Mouse (Mus musculus): ENCODE measurements around the gene Kcnc2. TPM values are rescaled to one million over a fixed set of nuclear protein-coding genes. Genes with fewer than 3 reads are reported as not detected.

The Kcnc2 gene
- polyA plus RNA-seq, 1 experiment from 2014 or later: 3.5 TPM

DNA sequence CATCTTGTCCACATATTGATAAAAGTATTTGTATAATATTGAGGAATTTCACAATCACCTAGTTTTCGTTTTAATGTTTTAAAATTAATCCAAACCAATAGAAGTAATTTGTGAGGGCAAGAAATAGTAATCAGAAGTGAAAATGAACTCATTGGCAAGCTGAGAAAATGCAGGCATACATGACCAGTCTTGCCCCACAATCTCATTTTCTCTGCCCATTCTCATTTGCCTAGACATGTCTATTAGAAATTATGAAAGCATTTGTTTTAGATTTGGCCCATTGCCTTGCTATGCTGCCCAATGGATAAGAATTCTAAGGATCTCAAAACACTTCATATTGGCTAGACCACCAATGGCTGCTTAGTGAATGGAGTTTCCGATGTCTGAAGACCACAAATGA is 166.0 kb downstream of the Kcnc2 start:
- 84% methylated on average over 2 of the region's 2 CpGs for WGBS
- H3K27ac ChIP-seq (ENCODE audit: low read depth, low read length): no peak overlapping the region
- no peaks in the 10 kb centered on the region for H3K27me3 ChIP-seq (replicated peaks; ENCODE audit: control insufficient read depth, insufficient read depth, low read length)
- H3K4me2 ChIP-seq (ENCODE audit: low read length): no peak overlapping the region
- H3K4me1 ChIP-seq (ENCODE audit: control insufficient read depth, insufficient read depth, low read length): no peaks in the 10 kb centered on the region
- no peaks in the 10 kb centered on the region for H3K36me3 ChIP-seq (ENCODE audit: control insufficient read depth, insufficient read depth, low read length)
- ATAC-seq: no peak
- H3K9ac ChIP-seq (ENCODE audit: low read length): no peak overlapping the region
- H3K4me3 ChIP-seq (ENCODE audit: low read depth, low read length): no peak overlapping the region
- H3K9me3 ChIP-seq (replicated peaks; ENCODE audit: control insufficient read depth, low read length): no peaks in the 10 kb centered on the region
- no peak for DNase-seq (ENCODE audit: low spot score)

DNA sequence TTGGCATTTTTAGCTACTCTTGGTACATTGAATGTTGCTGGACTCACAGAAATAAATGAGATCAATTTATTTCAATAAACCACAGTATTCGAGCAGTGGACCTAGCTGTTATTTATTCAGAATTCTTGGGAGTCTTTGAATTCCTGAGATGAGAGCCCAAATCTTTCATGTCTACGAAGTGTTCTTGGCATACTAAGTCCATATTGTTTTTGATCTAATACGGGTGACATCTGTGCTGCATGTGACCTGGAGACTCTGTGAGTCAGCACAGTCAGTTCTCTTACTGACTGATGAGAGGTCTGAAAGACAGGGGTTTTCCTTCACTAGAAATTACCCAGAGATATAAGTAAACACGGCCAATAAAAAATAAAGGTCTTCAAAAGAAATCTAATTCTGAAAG is 173.7 kb downstream of the Kcnc2 start:
- H3K9ac ChIP-seq (ENCODE audit: low read length): no peak overlapping the region
- H3K4me2 ChIP-seq (ENCODE audit: low read length): no peak overlapping the region
- H3K4me1 ChIP-seq (ENCODE audit: control insufficient read depth, insufficient read depth, low read length): no peaks in the 10 kb centered on the region
- ATAC-seq (no peak), DNase-seq (ENCODE audit: low spot score) (no peak)
- no peak overlapping the region for H3K4me3 ChIP-seq (ENCODE audit: low read depth, low read length)
- H3K9me3 ChIP-seq (replicated peaks; ENCODE audit: control insufficient read depth, low read length): no peaks in the 10 kb centered on the region
- no peaks in the 10 kb centered on the region for H3K36me3 ChIP-seq (ENCODE audit: control insufficient read depth, insufficient read depth, low read length)
- H3K27me3 ChIP-seq (replicated peaks; ENCODE audit: control insufficient read depth, insufficient read depth, low read length): no peaks in the 10 kb centered on the region
- WGBS: 73% methylated on average over 4 of the region's 4 CpGs
- no peak overlapping the region for H3K27ac ChIP-seq (ENCODE audit: low read depth, low read length)

DNA sequence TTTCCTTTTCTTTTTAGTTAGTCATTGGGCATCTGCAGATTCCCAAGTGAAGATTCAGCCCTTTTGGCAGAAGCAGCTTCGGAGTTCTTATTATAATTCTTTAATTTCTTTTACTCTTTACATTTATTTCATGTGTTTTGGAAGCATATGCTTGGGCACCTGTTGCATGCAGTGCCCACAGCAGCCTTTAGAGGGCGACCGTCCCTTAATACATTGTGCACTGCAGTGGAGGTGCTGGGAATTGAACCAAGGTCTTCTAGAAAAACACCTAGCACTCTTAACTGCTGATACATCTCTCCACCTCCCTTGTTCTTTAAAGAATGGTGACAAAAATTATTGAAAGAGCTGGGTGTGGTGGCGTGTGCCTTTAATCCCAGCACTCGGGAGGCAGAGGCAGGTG is 180.0 kb downstream of the Kcnc2 start:
- H3K4me1 ChIP-seq (ENCODE audit: control insufficient read depth, insufficient read depth, low read length): no peaks in the 10 kb centered on the region
- no peak overlapping the region for H3K4me3 ChIP-seq (ENCODE audit: low read depth, low read length)
- H3K9me3 ChIP-seq (replicated peaks; ENCODE audit: control insufficient read depth, low read length): no peaks in the 10 kb centered on the region; the same call in 1 of the 2 replicates
- ATAC-seq (no peak), DNase-seq (ENCODE audit: low spot score) (no peak)
- H3K36me3 ChIP-seq (ENCODE audit: control insufficient read depth, insufficient read depth, low read length): no peaks in the 10 kb centered on the region
- H3K27me3 ChIP-seq (replicated peaks; ENCODE audit: control insufficient read depth, insufficient read depth, low read length): no peaks in the 10 kb centered on the region
- H3K9ac ChIP-seq (ENCODE audit: low read length): no peak overlapping the region
- H3K4me2 ChIP-seq (ENCODE audit: low read length): no peak overlapping the region
- 82% methylated on average over 5 of the region's 5 CpGs for WGBS
- no peak overlapping the region for H3K27ac ChIP-seq (ENCODE audit: low read depth, low read length)

DNA sequence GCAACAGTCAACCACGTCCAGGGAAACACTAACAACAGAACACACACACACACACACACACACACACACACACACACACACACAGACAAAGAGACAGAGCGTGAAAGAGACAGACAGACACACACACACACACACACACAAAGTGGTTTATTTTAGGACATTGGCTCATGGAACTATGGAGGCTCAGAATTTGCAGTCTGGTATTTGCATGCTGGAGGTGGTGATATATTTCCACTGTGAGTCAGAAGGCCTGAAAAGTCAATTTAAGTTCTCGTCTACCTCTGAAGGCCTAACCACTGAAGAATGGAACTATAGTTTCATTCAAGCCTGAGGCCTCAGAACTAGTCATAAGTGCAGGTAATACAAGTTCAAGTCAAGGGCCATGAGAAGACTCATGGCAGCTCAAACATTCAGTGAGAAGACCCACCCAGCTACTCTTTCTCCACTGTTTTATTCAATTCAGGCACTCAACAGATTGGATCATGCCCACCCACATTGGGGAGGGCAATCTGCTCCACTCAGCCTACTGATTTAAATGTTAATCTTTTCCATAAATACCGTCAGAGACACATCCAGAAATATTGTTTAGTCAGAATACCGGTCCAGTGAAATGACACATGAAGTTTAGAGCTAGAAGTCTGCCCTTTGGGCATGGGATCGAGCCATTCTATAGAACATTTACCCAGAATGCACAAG is 197.9 kb downstream of the Kcnc2 start:
- DNase-seq (ENCODE audit: low spot score) (no peak), ATAC-seq (no peak)
- no peak overlapping the region for H3K27ac ChIP-seq (ENCODE audit: low read depth, low read length)
- H3K27me3 ChIP-seq (replicated peaks; ENCODE audit: control insufficient read depth, insufficient read depth, low read length): no peaks in the 10 kb centered on the region
- WGBS: 89% methylated on average over 6 of the region's 6 CpGs
- H3K36me3 ChIP-seq (ENCODE audit: control insufficient read depth, insufficient read depth, low read length): no peaks in the 10 kb centered on the region
- no peaks in the 10 kb centered on the region for H3K9me3 ChIP-seq (replicated peaks; ENCODE audit: control insufficient read depth, low read length)
- H3K4me3 ChIP-seq (ENCODE audit: low read depth, low read length): no peak overlapping the region
- H3K9ac ChIP-seq (ENCODE audit: low read length): no peak overlapping the region
- no peak overlapping the region for H3K4me2 ChIP-seq (ENCODE audit: low read length)
- no peaks in the 10 kb centered on the region for H3K4me1 ChIP-seq (ENCODE audit: control insufficient read depth, insufficient read depth, low read length)

DNA sequence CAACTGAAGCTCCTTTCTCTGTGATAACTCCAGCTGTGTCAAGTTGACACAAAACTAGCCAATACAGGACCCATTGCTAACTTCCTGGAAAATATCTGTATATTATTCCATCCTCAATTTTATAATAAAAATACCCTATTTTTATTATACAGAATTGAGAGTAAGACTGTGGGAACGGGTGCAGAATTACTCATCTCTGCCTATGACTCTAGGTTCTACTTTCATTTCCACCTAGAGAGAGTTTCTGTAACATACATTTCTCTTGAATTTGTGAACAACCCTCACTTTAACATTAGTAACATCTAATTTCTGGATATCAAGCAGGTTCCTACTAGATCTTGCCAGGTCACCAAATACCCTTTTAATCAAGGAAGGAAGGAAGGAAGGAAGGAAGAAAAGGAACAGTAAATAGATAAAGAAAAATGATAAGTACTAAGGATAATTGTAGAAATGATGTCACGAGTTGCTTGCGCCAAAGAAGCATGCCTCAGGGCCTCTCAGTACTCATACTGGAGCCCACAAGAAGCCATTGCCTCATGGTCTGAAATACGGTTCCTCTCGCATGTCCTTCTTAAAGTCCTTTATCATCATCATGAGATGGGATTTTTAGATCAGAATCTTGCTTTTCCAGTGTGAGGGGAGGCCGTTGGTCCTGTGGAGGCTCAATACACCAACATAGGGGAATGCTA is 203.3 kb downstream of the Kcnc2 start:
- H3K4me1 ChIP-seq (ENCODE audit: control insufficient read depth, insufficient read depth, low read length): no peaks in the 10 kb centered on the region
- H3K27ac ChIP-seq (ENCODE audit: low read depth, low read length): no peak overlapping the region
- H3K36me3 ChIP-seq (ENCODE audit: control insufficient read depth, insufficient read depth, low read length): no peaks in the 10 kb centered on the region
- DNase-seq (ENCODE audit: low spot score): no peak
- H3K27me3 ChIP-seq (replicated peaks; ENCODE audit: control insufficient read depth, insufficient read depth, low read length): no peaks in the 10 kb centered on the region
- H3K9me3 ChIP-seq (replicated peaks; ENCODE audit: control insufficient read depth, low read length): no peaks in the 10 kb centered on the region
- H3K9ac ChIP-seq (ENCODE audit: low read length): no peak overlapping the region
- no peak overlapping the region for H3K4me2 ChIP-seq (ENCODE audit: low read length)
- no peak overlapping the region for H3K4me3 ChIP-seq (ENCODE audit: low read depth, low read length)
- no peak for ATAC-seq
- WGBS: 88% methylated on average over 6 of the region's 6 CpGs

DNA sequence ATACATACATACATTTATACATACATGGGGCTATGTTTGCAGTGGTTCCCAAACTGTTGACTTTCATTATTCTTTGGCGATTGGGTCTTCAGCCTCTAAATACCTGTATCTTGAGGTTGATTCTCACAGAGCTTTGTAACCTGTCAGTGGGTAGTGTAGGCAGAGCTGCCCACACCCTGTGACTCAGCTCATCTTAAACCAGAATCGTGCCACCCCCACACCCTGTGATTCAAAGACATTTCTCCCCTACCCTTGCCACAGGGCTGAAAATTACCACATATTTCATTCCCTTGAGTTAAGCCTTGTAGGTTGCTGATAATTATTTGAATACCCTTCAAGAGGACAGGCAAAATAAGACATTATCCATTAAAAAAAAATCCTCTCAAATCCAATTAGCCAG is 210.5 kb downstream of the Kcnc2 start:
- Histone ChIP-seq H3K27me3 (replicated peaks; ENCODE audit: control insufficient read depth, insufficient read depth, low read length) (no peaks in the 10 kb centered on the region), H3K9ac (ENCODE audit: low read length) (no peak overlapping the region), H3K4me1 (ENCODE audit: control insufficient read depth, insufficient read depth, low read length) (no peaks in the 10 kb centered on the region), H3K9me3 (replicated peaks; ENCODE audit: control insufficient read depth, low read length) (no peaks in the 10 kb centered on the region), H3K4me2 (ENCODE audit: low read length) (no peak overlapping the region), H3K27ac (ENCODE audit: low read depth, low read length) (no peak overlapping the region), H3K4me3 (ENCODE audit: low read depth, low read length) (no peak overlapping the region), H3K36me3 (ENCODE audit: control insufficient read depth, insufficient read depth, low read length) (no peaks in the 10 kb centered on the region)
- DNase-seq (ENCODE audit: low spot score) (no peak), ATAC-seq (no peak)
- 93% methylated on average over 2 of the region's 2 CpGs for WGBS

DNA sequence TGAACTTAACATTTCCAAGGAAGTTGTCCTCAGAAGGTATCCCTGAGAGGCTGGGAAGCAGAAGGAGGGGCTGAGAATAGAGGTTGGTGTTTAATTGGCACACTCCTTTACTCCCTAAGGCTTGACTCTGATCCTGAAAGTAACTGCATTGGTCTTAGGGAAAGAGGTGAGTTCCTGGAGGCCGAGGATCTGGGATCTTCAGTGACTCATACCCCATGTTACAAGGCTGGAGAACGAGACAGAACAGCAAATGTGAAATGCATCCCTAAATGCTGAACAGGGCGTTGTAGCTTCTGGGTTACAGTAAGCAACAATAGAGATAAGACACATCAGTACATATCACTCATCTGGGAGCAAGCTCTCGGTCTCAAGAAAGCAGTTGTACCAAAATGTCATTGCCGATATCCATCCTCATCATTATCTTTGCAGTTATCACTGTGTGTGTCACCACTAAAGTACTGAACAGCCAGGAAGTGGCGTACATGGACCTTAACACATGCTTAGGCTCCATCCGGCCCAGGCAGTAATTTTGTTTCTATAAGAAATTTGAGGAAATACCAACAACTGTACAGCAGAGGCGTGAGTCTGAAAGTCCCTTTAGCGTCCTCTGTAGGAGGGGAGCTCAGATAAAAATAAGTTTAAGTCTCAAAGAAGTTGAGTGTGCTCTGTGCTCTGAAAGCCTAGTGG is 211.1 kb downstream of the Kcnc2 start:
- Histone ChIP-seq H3K9me3 (replicated peaks; ENCODE audit: control insufficient read depth, low read length) (no peaks in the 10 kb centered on the region), H3K9ac (ENCODE audit: low read length) (no peak overlapping the region), H3K4me2 (ENCODE audit: low read length) (no peak overlapping the region), H3K4me3 (ENCODE audit: low read depth, low read length) (no peak overlapping the region), H3K36me3 (ENCODE audit: control insufficient read depth, insufficient read depth, low read length) (no peaks in the 10 kb centered on the region), H3K27me3 (replicated peaks; ENCODE audit: control insufficient read depth, insufficient read depth, low read length) (no peaks in the 10 kb centered on the region), H3K4me1 (ENCODE audit: control insufficient read depth, insufficient read depth, low read length) (no peaks in the 10 kb centered on the region), H3K27ac (ENCODE audit: low read depth, low read length) (no peak overlapping the region)
- WGBS: 89% methylated on average over 9 of the region's 9 CpGs
- ATAC-seq (no peak), DNase-seq (ENCODE audit: low spot score) (no peak)

DNA sequence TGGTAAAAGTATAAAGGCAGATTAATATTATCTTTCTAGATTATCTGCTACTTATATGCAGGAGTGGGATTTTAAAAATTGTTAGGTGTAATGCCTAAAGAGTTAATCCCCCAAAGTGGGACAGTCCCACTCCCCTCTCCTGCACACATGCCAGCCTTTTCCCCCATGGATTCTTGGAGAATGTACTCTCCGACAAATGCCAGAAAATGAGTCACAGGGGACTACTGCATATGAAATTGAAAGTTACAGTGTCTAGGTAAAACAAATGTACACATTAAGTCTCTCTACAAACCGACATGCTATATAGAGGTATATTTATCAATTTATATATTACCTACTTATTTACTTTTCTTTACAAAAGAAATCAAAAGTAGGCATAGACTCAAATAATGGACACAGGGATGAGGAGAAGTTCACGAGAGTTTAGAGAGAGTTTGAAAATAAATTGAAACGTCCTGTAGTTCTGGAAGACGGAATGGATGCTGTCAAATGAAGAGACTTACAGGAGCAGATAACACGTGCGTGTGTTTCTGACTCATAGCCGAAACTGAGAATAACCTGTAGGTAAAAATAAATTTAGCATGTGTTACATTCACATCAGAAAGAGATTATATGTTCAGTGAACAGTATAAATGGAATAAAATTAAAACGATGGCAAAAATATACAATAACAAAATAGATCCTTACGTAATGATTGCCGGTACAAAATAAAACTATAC is 213.6 kb downstream of the Kcnc2 start:
- Histone ChIP-seq H3K27me3 (replicated peaks; ENCODE audit: control insufficient read depth, insufficient read depth, low read length) (no peaks in the 10 kb centered on the region), H3K4me2 (ENCODE audit: low read length) (no peak overlapping the region), H3K9me3 (replicated peaks; ENCODE audit: control insufficient read depth, low read length) (no peaks in the 10 kb centered on the region), H3K4me3 (ENCODE audit: low read depth, low read length) (no peak overlapping the region), H3K4me1 (ENCODE audit: control insufficient read depth, insufficient read depth, low read length) (no peaks in the 10 kb centered on the region), H3K9ac (ENCODE audit: low read length) (no peak overlapping the region), H3K36me3 (ENCODE audit: control insufficient read depth, insufficient read depth, low read length) (no peaks in the 10 kb centered on the region), H3K27ac (ENCODE audit: low read depth, low read length) (no peak overlapping the region)
- no peak for DNase-seq (ENCODE audit: low spot score)
- 87% methylated on average over 11 of the region's 11 CpGs for WGBS
- no peak for ATAC-seq
